Mouse (Mus musculus) small intestine, adult 10 weeks (tissue): ENCODE data around the gene Usp24. TPM values are rescaled to one million over a fixed set of nuclear protein-coding genes. Genes with fewer than 3 reads are reported as not detected.

Experiments
- polyA plus RNA-seq: library from polyadenylated mRNA; stranded (reverse); fragments of 350-450 nt; fragmentation: Illumina TruSeq; extraction: RNeasy Lipid Tissue Mini Kit (QIAGEN cat#74804); gene quantifications from one replicate; pipeline ENCODE4 v1.2.3, GENCODE M21; 2014; ENCODE audit warnings: low replicate concordance

Gene Usp24
- 19.3 TPM for polyA plus RNA-seq

GRCm38 (mm10) chr4:106315921-106316350 is at the start of gene Usp24:
Usp24 (plus strand) TSS chr4:106316213.

Other genes starting within 250 kb of the Usp24 start
- gene Pcsk9, start 148.1 kb downstream of the Usp24 start, polyA plus RNA-seq = 0.11 TPM
- not detected for gene Bsnd, start 176.1 kb downstream of the Usp24 start, polyA plus RNA-seq
- 1.6 TPM for gene Dhcr24, start 244.8 kb downstream of the Usp24 start, polyA plus RNA-seq